Mouse (Mus musculus) cerebellum, adult 9-11 months (tissue): Measurements from ENCODE around the gene Baz2b.
A peak's percentile ranks its signal among the peaks of the same experiment; 100 is the strongest.
"Not testable (repeated sequence)": the region's sequence is repeated elsewhere in the genome, so short reads cannot be mapped to it uniquely, and the experiment has no call there.

Experiments used
- DNase-seq: peaks from one replicate; pipeline ENCODE4 v3.0.0; 2022

Gene Baz2b

DNA sequence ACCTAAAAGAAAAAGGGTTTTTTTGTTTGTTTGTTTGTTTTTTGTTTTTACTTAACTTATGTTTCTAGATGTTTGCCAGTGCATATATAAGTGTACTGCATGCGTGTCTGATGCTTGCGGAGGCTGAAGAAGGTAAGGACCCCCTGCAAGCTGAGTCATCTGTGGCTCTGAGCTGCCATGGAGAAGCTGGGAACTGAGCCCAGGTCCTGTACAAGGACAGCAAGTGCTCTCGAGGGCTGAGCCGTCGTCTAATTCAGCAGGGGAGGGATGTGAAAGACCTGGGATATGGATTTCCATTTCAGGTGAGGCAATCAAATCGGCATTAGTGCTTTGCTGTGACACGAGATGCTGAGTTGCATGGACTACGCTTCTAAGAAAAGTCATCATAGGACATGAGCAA is 257.9 kb downstream of the Baz2b start:
- DNase-seq = peak; percentile 61

DNA sequence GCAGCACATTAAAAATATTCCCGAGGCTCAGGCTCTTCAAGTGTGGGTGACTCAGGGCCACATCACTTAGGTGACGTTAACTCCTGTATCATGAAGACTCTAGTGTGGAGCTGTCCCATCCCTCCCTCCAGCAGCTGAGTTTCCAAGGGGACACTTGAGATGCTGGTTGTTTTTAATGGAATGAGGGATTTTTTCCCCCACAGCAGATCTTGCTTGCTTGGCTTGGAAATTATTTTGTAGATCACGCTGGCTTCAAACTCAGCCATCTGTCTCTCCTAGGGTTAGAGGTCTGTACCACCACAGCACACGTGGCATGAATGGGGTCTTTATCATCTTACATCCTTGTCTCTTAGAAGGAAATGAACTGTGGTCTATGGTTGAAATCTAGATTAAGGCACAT is 258.5 kb downstream of the Baz2b start:
- peak; percentile 23 for DNase-seq

DNA sequence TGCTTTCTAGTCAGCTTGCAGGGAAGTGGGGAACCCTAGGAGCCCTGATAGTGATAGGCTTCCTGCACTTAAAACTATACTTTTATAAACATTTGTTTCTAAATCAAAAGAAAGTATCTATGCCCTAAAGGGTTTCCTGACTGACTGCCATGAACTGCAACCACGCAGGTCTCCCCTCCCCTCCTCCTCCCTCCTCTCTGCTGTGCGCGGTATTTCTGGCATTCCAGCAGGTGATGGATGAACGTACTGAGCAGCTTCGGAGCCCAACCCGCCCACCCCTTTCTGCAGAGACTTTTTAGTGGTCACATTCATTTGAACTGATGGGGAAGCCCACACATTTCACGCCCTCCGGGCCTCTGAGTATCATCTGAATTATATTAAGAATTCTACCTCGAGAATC is 273.3 kb downstream of the Baz2b start:
- no peak for DNase-seq

DNA sequence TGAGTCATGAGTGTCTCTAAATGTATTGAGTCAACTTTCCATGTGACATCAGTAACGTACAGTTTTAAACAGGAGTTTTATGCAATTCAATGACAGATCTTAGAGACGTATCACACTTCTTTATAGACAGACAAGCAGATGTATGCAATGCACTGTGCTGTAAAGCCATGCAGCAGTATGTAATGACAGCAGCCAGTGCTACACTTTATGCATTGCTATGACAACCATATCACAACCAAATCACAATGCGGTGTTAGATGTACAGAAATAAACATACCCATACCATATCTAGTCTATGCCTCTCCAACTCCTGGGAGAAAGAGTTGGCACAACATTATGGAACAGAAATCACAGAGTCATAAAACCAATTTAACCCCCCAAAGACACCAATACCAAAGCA is 276.5 kb downstream of the Baz2b start:
- no peak for DNase-seq

DNA sequence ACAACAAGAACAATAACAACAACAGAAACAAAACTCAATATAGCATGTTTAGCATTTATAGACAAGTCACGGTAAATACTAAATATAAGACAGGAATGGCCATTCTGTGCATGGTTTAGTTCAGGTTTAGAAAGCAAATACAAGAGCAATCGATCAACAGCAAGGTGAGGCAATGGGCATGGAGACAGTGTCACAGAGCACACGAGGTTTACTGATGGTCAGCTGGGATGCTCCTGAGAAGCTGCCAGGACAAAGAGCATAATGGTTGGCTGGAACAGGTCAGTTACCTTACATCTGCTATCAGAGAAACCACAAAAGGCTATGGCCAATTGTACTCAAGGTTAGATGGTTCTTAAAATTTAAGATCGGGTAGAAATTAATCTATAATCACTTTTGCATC is 277.4 kb downstream of the Baz2b start:
- no peak for DNase-seq

DNA sequence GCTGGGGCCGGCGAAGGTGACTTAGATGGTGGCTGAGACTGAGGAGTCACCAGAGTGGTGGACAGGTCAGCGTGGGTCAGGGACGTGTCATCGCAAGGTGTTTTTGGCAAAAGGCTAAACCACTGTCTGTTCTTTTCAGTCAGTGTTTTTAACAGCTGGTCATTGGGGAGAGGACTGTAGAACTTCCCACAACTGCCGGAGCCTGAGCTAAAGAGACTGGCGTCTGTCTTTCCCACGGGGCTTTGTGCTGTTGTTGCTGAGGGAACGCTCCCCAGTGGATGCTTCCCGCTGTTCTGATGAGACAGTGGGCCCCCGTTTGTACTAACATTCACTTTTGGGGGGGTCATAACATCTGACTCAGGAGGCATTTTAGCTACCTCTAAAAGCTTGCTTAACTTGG is 296.0 kb downstream of the Baz2b start:
- no peak for DNase-seq

DNA sequence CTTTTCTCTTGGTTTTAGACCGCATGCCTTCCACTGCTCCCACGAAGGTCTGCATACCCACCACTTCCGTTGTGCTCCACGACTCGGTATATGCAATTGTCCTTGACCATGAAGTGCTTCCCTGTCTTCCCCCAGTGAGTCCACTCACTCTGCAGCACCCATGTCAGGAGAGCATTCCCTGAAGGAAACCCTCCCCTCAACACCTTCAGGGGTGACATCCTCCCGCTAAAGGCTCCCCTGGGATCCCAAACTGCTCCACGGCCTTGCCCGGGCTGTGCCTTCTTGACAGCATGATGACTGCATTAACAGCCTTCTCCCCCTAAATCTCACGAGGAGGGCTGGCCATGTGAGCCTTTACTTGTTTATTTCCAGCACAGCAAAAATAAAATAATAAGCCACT is 301.6 kb downstream of the Baz2b start:
- no peak for DNase-seq

DNA sequence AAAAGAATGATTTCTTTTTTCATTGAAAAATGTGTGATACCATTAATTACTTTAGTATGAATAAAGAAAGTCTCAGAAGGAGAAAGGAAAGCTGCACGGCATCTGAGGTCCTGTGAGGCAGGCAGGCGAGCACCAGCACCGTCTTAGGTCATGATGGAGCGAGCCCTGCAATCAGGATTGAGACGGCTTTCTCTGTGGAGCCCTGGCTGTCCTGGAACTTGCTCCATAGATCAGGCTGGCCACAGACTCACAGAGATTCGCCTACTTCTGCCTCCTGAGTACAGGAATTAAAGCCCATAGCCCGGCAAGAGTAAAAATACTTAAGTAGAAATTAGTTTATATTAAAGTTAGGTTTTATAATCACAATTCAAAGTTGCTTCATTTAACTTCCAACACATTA is 305.6 kb downstream of the Baz2b start:
- no peak for DNase-seq

DNA sequence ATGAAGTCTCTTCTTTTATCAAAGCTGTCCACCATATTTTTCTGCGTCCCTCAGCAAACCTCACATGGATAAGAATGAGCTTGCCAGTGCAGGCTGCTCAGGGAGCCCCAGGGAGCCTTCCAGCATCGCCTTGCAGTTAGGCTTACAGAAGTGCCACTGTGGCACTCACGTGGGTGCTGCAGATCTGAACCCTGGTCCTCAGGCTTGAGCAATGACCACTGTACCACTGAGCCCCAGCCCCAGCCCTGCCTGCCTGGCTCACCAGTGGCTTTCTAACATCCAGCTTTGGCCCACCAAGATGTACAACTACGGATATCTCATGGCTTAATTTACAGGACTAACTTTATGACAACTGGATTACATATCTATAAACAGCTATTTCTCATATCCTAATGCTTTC is 311.0 kb downstream of the Baz2b start:
- DNase-seq = no peak

DNA sequence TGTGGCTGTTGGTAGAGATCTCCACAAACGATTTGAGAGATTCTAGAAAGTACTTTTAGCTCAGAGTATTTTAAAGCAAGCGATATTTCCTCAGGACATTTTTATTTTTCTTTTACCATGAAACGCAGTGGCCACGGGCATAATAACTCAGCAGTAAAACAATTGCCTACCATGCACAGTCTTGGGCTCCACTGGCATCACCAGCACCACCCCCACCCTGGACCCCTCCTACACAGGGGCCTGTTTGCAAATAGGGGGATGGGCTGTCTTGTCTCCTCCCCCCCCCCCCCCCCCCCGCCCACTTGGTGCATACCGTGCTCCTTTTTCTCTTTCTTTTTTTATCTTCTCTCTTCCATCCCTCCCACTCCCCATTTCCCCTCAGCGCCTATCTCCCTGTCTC is 311.5 kb downstream of the Baz2b start:
- no peak for DNase-seq

DNA sequence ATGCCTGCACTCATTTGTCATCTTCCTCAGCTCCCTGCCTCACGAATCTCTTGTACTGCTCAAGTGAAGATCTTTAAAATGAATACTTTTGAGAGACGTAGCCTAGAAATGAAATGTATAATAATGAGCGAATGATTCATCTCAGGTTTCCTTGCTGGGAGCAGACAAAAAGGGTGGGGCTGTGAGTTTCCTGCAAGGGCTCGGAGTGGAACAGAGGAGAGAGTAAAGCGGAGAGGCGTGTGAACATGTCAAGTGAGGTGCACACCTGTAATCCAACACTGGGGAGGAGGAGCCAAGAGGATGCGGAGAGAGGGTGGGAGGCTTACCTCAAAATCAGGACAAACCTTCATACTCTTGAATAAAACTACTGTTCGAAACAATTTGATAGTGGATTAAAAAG is 312.8 kb downstream of the Baz2b start:
- no peak for DNase-seq

DNA sequence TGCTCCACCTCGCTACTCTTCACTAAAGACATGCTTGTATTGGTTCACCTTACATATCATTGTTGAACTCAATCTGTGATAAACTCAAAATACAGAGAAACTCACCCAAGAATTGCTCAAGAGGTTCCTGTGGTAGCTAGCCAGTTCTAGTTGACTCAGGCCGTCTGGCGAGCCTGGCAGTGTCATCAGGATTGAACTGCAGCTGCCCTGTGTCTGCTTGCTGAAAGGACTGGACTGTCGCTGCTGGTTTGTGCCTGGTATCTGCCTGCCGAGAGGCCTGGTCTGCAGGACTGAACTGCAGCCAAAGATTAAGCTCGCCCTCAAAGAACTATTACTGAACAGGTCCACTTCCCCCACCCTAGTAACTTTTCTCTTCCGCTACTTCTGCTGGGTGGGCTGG is 313.2 kb downstream of the Baz2b start:
- DNase-seq = no peak

DNA sequence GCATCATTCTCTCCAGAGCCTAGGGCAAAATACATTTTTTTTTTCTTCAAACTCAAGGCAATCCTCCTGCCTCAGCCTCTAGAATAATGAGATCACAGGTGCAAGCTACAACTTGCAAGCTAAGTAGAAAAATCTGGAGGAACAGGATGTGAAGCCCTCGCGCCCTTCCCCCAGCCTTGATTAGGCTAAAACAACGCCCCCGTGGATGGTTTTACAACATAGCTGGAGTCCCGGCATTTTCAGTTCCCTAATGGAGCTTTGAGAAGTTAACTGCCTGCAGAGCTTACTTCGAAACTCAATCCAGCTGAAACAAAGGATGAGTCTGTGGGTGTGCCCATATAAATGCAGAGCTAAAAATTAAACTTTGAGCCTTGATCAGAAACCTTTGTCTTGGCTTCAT is 319.9 kb downstream of the Baz2b start:
- no peak for DNase-seq

DNA sequence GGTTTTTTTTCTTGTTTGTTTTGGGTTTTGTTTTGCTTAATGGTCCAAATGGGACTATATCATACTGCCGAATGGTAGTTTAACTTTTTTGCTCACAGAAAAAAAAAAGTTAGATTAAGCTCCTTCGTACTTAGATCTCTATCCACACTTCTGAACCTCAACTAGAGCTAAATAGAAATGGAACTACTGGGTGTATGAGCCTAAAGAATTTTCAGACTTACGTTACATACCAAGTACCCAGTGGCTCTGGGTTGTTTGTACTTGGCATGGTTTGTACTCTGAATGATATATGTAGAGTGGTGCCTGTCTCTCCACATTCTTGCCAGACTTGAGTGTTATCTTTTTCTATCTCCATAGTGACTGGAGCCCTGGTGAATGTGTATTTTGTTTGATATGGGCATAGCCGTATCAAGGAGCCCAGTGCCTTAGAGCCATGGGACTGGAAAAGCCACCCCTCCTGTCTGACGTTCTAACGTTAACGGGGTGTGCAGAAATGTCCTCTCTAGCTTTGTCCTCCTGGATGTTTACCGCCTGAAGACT is 326.8 kb downstream of the Baz2b start:
- DNase-seq = peak; percentile 17

DNA sequence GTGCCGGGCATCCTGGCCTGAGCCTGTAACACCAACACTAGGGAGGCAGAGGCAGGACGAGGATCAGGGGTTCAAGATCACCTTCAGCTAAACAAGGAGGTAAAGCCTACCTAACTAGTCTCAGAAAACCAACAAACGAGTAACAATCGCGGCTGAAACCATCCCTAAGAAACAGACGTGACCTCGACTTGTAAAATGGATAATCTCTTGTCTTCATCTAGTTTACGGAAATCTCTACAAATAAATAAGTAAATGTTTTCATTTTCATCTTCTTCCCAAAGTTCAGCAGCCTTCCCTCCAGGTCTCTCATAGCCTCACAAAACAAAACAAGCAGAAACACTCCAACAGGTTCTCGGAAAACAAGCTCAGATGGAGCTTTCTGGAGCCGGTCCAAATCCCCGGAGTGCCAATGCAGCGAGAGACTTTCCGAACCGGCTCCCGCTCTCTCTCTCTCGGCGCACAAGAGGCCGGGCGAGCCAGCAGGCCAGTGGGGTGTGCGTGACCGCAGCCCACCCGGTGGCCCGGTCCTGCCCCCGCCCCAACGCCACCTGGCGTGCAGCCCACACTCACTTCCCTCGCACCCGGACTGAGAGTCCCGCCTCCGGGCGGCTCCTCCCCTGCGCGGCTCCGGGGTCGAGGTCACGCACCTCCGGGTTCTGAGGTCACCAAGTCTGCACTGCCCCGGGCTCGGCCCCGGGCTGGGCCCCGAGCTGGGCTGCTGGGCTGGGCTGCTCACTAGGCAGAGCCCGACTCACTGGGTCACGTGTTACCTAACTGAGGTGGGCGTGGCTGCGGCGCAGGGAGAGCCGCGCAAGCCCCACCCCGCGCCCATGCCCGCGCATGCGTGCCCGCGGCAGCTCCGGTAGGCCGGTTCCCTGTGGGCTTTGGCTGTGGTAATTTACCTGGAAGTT is 327.6 kb downstream of the Baz2b start, which contains the start of gene Wdsub1:
TSS of gene Wdsub1 (minus strand) at position 761 of the 911 bp plus-strand sequence.
- peak; percentile 92 for DNase-seq

DNA sequence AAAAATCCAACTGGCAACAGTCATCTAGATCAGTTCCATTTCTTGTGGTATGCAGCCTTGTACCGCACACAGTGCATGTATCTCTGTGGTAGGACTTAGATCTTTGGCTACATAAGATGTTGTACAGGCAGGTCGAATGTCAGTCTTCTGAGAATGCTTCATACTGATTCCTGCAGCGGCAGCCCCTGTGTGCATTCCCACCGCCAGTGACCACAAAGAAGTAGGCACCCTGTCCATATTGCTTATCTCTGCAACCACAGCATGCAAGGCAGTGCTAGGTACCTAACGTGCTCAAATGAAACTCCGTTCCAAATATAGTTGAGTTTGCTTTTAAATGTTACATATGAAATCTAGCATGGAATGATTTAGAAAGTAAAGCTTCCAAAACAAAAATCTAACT is 328.2 kb downstream of the Baz2b start:
- DNase-seq = no peak

DNA sequence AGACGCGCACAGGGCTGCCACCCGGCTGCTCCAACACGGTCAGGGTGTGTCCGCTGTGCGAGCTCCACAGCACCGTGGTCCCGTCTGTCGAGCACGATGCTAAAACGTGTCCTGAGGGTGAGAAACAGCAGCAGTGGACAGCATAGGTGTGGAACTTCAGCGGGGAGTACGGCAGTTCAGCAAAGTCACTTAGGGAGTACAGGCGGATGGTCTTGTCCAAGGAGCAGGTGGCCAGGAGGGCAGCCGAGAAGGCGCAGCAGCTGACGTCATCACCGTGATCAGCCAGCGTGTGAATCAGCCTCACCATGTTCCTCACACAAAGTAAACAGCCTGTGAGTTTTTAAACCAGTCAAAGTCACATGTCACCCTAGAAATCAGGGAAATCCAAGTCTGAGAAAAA is 331.4 kb downstream of the Baz2b start:
- DNase-seq = no peak

DNA sequence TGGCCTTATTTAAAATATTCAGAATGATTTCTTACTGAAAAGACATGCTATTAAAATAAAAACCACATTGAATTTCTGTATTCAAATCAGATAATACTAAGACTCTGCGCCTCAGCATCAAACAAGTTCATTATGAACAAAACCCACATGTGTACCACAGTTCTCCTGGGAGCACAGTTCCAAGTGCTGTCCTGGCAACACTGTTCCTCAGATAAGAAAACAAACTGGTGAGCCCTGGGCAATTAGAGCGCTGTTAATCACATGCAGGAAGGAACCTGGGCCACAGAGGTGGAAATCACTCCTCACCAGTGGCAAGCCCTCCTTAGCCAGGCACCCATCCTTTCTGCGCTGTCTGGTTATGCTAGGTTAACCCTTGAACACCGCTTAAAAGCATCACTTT is 332.3 kb downstream of the Baz2b start:
- no peak for DNase-seq

DNA sequence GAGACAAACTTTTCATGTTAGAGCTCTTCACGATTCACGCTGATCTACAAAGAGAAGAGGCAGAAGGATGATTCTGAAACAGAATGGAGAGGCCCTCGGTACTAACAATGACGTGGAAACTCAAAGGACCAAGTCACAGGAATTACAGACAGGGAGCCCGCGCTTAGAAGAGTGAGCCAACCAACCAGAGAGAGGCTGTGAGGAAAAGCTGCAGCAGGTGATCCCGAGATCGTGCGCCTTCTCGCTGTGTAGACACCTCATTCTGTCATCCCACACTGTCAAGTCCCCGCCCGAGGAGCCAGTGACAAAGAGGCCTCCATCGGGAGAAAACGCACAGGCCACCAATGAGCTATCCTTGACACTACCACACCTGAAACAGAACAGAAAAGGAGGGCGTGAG is 333.2 kb downstream of the Baz2b start:
- DNase-seq = no peak

DNA sequence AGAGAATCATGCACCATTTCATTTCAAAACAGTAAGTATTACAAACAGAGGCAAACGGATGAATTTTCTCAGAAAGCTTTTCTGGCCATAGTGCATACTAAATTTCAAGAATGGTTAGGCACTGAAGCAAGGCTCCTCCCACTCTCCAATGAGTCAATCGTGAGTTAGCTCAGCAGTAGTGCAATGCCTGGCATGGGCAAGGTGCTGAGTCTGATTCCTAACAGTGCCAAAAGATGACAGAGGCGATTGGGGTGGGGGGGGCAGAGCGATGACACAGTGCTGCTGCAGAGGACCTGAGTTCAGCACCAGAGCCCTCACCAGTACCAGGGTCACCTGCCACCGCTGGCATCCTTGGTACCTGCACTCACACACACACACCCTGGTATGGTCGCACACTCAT is 339.1 kb downstream of the Baz2b start:
- no peak for DNase-seq

DNA sequence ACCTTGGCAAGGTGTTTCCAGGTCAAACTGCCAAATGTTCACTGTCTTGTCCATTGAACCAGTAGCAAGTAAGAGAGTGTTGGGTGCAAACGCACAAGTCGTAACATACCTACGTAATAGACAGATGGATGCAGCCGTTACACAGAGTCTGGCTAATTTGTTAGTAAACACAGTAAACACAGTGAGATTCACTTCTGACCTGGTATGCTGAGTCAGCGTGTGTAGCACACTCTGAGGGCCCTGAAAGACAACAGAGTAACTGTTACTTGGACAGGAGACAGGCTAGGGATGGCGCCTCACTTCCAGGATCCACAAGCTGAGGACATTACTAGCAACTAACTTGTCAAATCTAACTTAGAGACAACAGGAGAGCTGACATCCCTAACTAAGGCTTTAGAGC is 347.0 kb downstream of the Baz2b start:
- no peak for DNase-seq

DNA sequence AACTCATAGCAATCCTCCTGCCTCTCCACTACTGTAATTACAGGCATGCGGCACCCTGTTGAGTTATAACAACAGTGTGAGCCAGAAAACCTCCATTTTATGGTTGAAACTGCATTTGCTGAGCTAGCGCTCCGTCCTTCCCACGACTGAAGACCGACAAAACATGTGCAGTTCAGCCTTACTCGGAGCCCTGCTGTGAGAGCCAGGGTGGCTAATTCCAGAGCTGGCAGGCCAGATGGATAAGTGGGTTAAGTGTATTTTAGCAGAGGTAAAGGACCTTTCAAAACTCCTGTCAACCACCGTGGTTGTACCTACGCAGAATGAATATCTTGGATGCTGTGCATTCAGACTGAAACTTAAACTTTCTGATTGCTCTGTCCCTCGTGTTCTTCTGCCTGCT is 355.3 kb downstream of the Baz2b start:
- DNase-seq = no peak

DNA sequence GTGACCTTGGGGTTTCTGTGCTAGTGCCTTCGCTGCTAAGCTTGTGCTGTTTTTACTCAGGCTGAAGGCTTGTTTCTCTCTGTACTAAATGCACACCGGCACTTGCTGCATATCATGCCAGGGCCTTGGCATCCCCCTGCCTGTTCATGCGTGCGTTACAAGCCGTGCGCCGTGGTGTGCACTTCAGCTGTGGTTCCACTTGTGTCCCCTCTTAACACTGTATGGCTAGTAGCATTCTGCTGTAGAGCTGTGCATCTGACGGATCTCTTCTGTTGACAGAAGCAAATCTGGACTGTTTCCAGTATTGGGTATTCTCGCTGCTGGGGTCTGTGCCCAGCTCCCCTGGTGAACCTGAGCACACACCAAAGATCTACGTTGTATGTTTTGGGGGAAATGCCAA is 356.1 kb downstream of the Baz2b start:
- no peak for DNase-seq

DNA sequence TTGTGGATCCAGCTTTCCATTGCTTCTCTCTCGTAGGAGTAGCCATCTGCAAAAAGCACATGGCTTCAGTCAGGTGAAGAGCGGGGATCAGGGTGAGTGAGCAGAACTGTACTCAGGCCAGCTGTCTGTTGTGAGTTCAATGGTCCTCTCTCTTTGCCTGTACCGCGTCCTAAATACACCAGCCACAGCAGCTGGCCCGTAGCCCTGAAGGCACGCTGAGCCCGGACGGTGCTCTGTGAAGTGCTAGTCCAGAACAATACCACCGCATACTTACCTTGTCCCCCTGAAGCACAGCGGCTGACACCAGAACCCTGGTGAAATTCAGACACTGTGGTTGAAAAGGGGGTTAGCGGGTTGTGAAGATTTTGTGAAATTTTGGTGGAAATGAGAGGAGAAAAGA is 356.7 kb downstream of the Baz2b start:
- no peak for DNase-seq

DNA sequence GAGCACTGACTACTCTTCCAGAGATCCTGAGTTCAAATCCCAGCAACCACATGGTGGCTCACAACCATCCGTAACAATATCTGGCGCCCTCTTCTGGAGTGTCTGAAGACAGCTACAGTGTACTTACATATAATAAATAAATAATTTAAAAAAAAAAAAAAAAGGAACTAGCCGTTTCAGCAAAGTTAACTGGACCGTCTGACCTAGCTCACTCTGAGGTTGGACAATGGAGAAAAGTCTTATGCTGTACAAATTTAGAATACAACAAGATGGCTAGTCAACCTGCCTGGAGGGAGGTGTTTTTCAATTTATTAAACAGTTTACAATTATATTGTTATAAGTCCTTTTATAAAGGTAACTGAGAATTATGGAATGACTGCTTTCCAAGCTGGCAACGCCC is 357.8 kb downstream of the Baz2b start:
- DNase-seq = not testable (repeated sequence)
